Mouse (Mus musculus): ENCODE data around the gene Ino80d.

GRCm38 (mm10) chr1:62987561-62987960 is 126.9 kb downstream of the Ino80d start:
- TF ChIP-seq CTCF (IDR thresholded peaks at IDR 0.05), result no peak
- TF ChIP-seq EP300 (IDR thresholded peaks at IDR 0.05; ENCODE audit: insufficient read depth, low read depth, low read length), result no peak
- TF ChIP-seq POLR2A (IDR thresholded peaks at IDR 0.05; ENCODE audit: insufficient read depth, low read depth, low read length), result no peak

Measured in heart, adult 2 months (tissue).